Mouse (Mus musculus) heart, adult 2 months (tissue): ENCODE measurements at regions not wholly inside any gene's neighbourhood (a gene's known extent, or its start where the extent isn't known, plus 50 kb on each side); places are given as distances from the start of the nearest gene placed in this dataset.

Experiments used
- CTCF ChIP-seq: fragments of 200-600 bp; IDR thresholded peaks from 2 replicates; pipeline ENCODE4 v1.8.1; 2022; ENCODE audit warnings: antibody characterized with exemption, mild to moderate bottlenecking, moderate library complexity
- EP300 ChIP-seq: fragments of 200-500 bp; IDR thresholded peaks from 2 replicates; pipeline ENCODE4 v1.6.1; 2011; ENCODE audit warnings: low read depth, low read length, control low read depth; ENCODE audit not compliant: insufficient read depth

DNA sequence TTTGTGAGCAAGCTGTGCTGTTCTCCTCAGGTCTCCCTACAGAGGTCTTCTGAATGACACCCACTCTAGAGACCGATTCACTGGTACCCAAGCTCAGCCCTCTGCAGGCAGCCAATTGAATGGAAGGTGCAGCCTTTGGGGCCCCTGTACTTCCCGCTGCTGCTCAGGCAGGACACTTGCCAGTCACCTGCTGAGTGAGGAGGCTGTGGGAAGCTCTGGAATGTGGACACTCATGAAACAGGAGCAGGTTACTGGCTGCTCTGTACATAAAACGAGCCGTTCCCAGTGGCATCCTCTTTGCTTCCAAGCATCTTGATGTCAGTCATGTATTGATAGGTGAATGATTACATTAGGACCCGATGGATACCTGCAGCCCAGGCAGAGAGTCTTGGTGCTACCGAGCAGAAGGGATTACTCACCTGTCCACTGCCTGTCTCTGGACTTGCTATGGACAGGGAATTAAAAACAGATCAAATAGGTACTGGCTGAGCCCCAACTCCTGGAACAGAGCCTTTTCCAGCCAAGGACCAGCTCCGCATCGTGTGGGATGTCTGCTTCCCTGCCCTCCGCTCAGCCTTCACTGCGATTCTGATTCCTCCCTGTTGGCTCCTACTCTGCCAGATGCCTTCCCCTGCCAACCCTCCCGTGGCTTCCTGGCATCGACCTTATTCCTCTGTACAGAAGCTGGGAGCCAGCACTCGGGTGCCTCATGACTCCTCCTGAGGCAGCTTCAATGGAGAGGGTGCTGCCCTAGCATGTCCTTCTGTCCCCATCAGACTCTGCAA lies 593.2 kb downstream of the Tbc1d22a start:
- no peak for TF ChIP-seq CTCF
- TF ChIP-seq EP300, result no peak
